Mouse (Mus musculus) urinary bladder, postnatal 36 days (tissue): ENCODE measurements around the gene Wdr19.
"Not testable (repeated sequence)": the region's sequence is repeated elsewhere in the genome, so short reads cannot be mapped to it uniquely, and the experiment has no call there.

ENCODE experiments used
- DNase-seq, 2 experiments: peaks; one replicate each; pipeline ENCODE4 v3.0.0; 2022; ENCODE audit warnings: low spot score in 2 of 2, mixed read lengths in 1 of 2

The Wdr19 gene

DNA sequence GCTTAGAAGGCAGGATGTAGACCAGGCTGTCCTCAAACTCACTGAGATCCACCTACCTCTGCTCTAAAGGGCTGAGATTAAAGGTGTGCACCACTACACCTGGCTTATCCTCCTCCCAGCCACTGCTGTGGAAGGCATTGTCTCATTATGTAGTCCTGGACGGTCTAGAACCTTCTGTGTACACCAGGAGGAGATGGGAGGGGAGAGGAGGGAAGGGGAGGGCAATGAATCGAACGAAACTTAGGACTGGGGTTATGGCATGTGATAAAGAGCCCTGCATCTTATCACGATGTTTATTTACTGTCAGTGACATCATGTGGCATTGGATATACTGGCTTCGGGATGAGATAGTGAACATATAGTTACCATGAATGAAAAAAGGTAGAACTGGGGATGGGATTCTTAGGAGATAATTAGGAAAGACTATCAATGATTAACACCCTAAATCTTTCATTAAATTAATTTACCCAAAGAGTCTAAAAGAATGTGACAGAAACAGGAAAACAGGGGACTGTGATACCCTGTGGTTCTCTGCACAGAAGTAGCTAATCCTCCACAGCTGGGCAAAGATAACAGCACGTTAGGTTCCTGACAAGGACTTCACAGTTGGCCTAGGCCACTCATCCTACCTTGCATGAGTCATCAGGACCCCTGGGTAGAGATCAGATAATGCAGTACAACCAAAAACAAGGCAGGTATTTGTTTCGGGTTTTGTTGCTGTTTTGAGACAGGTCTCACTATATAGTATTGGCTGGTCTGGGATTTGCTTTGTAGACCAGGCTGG lies 98.9 kb downstream of the Wdr19 start:
- DNase-seq = no peak

GRCm38 (mm10) chr5:65299623-65300022 lies 100.1 kb downstream of the Wdr19 start:
- not testable (repeated sequence) for DNase-seq

GRCm38 (mm10) chr5:65300121-65300520 lies 100.6 kb downstream of the Wdr19 start:
- DNase-seq = no peak

GRCm38 (mm10) chr5:65305516-65305915 lies 106.0 kb downstream of the Wdr19 start:
- no peak for DNase-seq

DNA sequence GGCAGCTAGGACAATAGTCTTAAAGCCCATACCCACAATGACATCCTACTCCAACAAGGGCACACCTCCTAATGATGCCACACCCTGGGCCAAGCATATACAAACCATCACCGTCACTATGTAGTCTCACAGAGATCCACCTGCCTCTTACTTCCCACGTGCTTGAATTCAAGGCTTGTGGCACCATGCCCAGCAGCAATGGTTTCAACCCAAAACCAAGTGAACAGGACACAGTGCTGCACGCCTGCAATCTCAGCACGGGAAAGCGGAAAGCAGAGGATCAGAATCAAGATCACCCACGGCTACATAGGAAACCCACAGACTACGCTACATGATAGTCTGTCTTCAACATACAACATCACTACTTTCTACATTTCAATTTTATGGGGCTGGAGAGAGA lies 108.7 kb downstream of the Wdr19 start:
- no peak for DNase-seq

- no peak for DNase-seq
Observed at GRCm38 (mm10) chr5:65308866-65309265, 109.4 kb downstream of the Wdr19 start.
